Mouse (Mus musculus) bone marrow, adult 2 months (tissue): ENCODE data around the gene Vps41.
A peak's percentile ranks its signal among the peaks of the same experiment; 100 is the strongest.

ENCODE experiments used
- CTCF ChIP-seq: fragments of 200-500 bp; IDR thresholded peaks from 2 replicates; pipeline ENCODE4 v1.5.1; 2011; ENCODE audit warnings: low read length, control low read depth; ENCODE audit not compliant: control insufficient read depth, insufficient read depth
- POLR2A ChIP-seq: fragments of 200-500 bp; IDR thresholded peaks from 2 replicates; pipeline ENCODE4 v1.6.1; 2011; ENCODE audit warnings: low read depth, mild to moderate bottlenecking, control low read depth, low read length, borderline replicate concordance; ENCODE audit not compliant: control insufficient read depth

- TF ChIP-seq CTCF = no peak
- TF ChIP-seq POLR2A = peak; percentile 26; the same call in 1 of the 2 replicates
These were observed at the start of gene Vps41 for GRCm38 (mm10) chr13:18717185-18717584.
